Mouse (Mus musculus): ENCODE results near the gene Ghr.
A peak's percentile ranks its signal among the peaks of the same experiment; 100 is the strongest.

The Ghr gene

GRCm38 (mm10) chr15:3449564-3449963 is 133.7 kb downstream of the Ghr start:
- no peak for DNase-seq (ENCODE audit: low spot score in 2 of 2)

GRCm38 (mm10) chr15:3445285-3445909 is 137.9 kb downstream of the Ghr start:
- DNase-seq (ENCODE audit: low spot score in 2 of 2), result no peak

DNA sequence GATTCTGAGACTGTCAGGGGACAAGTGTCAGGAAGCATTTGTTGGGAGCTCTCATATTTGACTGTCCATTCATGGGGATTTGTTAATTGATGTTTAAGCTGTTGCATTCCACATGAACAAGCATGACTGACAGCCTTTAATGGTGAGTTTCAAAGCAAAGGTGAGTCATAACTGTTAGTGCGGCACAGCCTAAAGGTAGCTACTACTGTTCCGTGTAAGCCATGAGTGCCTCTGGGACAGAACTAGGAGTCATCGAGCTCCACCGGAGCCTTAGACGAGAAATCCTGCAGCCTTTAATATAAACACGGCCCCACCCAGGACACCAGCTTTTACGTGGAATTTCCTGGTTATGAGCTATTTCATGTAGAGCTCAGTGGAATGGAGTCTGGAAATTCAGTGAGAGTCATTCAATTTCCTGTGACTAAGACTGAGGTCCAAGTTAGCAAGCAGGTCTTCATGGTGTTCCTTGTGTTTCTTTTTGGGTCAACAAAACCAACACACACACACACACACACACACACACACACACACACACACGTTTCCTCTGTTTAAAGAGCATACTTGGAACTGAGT is 138.8 kb downstream of the Ghr start:
- no peak for DNase-seq (ENCODE audit: low spot score in 2 of 2)

- peak in 1 of 2 experiments; percentile 37 for DNase-seq (ENCODE audit: low spot score in 2 of 2)
Observed at GRCm38 (mm10) chr15:3441506-3442286, 141.6 kb downstream of the Ghr start.

- DNase-seq (ENCODE audit: low spot score in 2 of 2), result no peak
Observed at GRCm38 (mm10) chr15:3437381-3437780, 145.9 kb downstream of the Ghr start.

GRCm38 (mm10) chr15:3435637-3436036 is 147.7 kb downstream of the Ghr start:
- no peak for DNase-seq (ENCODE audit: low spot score in 2 of 2)

DNA sequence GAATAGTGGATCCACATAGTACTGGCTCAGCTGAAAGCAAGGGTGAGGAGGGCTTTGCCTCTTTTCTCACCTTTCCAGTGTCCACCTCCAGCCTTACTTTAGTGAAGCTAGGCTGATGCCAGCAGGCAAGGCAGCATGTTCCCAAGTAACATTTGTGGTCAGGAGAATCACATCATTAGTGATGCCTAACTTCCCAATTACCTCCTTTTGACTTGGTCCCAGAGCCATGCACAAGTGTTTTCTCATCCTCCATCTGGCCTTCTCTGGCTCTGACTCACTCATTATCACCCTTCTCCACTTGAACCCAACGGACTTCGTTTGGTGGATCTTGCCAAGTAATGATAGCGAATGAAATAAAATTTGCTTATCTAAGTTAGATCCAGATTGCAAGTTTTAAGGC is 148.8 kb downstream of the Ghr start:
- DNase-seq (ENCODE audit: low spot score in 2 of 2), result no peak

GRCm38 (mm10) chr15:3433281-3433680 is 150.0 kb downstream of the Ghr start:
- DNase-seq (ENCODE audit: low spot score in 2 of 2), result no peak

- no peak for DNase-seq (ENCODE audit: low spot score in 2 of 2)
Observed at GRCm38 (mm10) chr15:3432823-3433222, 150.5 kb downstream of the Ghr start.

DNA sequence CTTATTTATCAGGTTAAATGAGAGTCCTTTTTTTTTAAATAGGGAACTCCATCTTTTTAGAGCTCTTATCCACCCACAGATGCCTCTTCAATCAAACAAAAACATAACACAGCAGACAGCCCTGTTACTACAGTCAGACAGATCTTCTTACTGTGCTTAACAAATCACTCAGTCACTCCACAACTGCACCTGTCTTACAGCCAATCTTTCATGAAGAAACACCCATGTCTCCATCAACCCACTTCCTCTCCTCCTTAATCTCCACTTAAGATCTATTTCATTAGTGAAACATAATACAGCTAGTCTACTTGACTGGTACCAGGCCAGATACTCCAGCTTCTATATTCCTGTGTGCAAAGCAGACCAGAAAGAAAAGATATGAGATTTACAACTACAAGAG is 153.9 kb downstream of the Ghr start:
- DNase-seq (ENCODE audit: low spot score in 2 of 2), result no peak

DNA sequence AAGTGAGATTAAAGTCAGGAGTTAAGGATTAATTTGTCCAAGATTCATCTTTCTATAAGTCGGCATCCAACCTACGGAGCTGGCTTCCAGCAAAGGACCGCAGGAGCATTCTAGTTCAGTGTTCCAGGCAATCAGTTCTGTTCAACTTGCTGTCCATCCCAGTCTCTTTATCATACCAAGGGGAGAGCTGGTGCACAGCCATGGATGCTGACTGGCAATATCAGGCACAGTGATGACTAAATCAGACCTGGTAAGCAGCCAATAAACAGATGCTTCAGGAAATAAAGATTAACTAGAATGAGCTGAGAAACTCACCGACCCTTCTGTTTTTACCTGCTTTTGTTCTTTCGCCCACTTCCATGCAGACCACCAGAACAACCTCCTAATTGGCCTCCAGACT is 154.3 kb downstream of the Ghr start:
- DNase-seq (ENCODE audit: low spot score in 2 of 2), result no peak

GRCm38 (mm10) chr15:3426401-3426800 is 156.9 kb downstream of the Ghr start:
- no peak for DNase-seq (ENCODE audit: low spot score in 2 of 2)

DNA sequence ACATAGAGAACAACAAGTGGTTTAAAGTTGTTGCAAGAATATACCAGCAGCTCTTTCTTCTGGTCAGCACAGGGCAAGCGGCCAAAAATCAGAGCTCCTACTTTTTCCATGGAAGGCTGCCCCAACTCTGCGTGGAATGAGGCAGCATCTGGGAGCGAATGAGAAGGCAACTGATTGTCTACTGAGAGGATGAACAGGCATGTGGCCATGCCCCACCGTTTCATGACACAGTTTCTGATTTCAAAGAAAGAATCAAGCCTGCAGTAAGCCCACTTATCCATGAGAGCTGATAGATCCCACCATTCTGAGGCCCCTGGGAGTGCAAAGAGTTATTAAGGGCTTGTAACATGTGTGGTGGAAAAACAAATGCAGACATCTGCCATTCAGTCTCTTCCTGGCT is 160.1 kb downstream of the Ghr start:
- peak in 1 of 2 experiments; percentile 34 for DNase-seq (ENCODE audit: low spot score in 2 of 2)

DNA sequence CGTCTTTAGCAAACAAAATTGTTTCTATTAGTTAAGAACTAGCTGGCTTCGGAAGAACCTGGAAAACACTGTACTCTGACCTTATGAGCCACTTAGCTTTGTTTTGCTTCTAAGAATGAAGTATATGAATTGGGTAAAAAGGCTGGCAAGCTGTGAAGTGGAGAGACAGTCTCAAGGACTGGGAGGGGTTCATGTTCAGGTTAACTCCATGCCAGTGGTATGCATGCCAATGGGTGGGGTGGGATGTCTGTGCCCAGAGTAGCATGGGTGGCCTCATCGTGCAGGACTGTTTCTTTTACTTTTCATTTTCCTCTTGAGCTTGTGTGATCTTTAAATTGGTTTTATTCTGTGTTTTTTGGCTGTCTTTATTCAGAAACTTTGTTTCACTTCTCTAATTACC is 165.6 kb downstream of the Ghr start:
- no peak for DNase-seq (ENCODE audit: low spot score in 2 of 2)

DNA sequence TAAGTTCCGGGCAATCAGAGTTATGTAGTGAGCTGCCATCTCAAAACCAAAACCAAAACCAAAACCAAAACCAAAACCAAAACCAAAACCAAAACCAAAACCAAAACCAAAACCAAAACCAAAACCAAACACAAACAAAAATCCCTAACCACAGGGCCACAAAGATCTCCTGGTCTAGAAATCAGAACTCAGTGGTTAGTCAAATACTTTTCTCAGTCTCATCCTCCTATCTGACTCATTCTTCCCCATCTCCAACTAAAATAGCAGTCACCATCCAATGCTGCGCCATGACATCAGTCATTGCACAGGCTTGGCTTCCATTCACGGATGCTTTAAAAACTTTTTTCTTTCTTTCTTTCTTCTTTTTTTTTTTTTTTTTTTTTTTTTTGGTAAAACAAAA is 170.2 kb downstream of the Ghr start:
- DNase-seq (ENCODE audit: low spot score in 2 of 2), result no peak

DNA sequence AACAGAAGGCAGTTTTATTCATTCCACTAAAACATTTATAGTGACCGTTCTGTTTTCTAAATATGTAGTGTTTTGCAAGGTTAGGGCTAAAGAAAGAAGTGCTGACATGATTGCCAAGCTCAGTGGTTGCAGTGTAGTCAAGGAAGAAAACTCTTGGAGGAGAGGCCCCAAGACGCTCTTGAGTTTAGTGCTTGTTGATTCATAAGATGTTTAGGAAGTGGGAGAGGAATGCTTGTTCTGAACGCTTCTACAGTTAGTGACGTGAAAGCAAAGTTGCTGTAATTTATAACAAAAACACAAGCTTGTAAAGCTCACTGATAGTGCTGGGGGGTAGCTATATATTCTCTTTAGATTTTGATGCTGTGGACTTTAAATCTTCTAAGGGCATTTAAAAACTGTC is 174.8 kb downstream of the Ghr start:
- DNase-seq (ENCODE audit: low spot score in 2 of 2), result no peak

GRCm38 (mm10) chr15:3399196-3399595 is 184.1 kb downstream of the Ghr start:
- DNase-seq (ENCODE audit: low spot score in 2 of 2), result no peak

DNA sequence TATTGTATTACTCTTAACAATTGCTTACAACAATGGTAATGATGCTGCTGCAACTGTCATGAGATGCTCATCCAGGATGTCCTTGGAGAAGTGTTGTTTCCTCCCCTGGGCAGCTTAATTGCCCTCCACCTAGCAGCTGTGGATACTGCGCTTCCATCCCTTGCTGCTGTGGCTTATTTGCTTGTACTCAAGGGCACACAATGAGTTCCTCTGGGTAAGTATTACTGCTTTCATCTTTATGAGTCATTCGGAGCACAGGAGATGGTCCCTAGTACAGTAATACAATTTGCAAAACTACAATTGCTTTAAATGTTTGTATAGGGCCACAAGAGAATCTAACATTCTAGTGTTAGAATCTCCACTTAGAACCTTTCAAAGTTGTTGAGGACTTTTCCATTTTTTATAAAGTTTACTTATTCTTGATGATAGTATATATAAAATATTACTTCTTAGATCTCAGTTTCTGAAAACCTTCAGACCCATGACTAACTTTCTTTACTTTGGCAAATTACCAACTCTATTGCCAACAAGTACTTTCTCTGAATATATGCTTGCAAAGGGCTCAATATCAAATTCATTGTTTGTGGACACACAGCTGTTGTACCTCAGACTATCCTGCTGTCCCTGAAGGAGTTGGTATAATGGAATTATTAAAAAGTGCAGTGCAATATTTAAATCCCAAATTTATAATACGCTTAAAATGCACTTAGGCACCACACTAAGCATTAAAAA is 185.8 kb downstream of the Ghr start:
- no peak for DNase-seq (ENCODE audit: low spot score in 2 of 2)

GRCm38 (mm10) chr15:3396149-3396548 is 187.1 kb downstream of the Ghr start:
- DNase-seq (ENCODE audit: low spot score in 2 of 2), result no peak

DNA sequence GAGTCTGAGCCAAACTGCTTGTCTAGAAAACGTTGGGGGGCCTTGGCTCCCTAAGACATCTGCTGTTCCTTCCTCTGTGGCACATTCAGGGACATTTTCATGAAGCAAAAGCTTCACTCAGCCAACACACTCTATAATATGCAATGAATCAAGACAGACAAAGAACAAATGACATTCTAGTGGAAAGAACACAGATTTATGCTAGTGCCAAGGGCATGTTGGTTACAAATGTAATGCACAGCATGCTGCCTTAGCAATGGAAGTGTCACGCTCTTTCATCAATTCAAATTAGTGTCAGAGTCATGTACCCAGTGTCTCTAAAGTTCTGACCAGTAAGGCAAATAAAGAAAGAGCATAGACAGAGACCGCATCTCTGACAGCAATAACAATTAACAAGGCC is 187.6 kb downstream of the Ghr start:
- no peak for DNase-seq (ENCODE audit: low spot score in 2 of 2)

DNA sequence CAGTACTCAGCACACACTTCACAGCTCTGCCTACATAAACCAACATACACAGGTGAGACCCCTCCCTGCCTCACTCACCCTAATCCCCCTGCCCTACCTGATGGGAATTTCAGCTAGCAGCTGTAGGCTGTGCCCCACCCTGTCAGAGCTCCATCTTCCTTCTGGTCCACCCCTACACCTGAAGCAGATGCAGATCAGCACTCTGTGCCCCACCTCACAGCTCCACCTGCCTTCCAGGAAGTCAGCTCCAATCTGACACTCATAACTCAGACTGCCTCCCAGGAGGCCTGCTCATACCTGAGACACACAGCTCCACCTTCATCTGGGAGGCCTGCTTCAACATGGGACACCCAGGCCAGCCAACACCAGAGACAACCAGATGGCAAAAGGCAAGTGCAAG is 192.6 kb downstream of the Ghr start:
- no peak for DNase-seq (ENCODE audit: low spot score in 2 of 2)

- DNase-seq (ENCODE audit: low spot score in 2 of 2), result no peak
Observed at GRCm38 (mm10) chr15:3389011-3389410, 194.3 kb downstream of the Ghr start.

DNA sequence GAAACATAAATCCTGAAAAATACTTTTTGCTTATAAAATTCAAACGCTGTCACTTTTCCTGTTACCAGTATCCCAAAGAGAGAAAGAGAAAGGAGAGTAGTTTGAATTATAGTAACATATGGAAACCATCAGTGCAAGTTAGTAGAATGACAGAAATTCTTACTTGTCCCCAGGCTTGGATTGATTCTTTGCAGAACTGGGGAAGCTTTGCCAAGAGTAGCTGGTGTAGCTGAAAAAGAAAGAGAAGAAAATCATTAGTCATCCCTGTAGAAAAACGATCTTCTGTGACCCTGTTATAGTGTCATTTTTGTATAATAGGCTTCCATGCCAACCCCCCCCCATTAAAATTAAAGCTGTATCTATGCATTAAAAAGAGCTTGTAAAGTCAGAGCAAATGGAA is 194.8 kb downstream of the Ghr start:
- no peak for DNase-seq (ENCODE audit: low spot score in 2 of 2)
